Mouse (Mus musculus) megakaryocyte, embryonic 14.5 days (primary cell): ENCODE measurements at regions not wholly inside any gene's neighbourhood (a gene's known extent, or its start where the extent isn't known, plus 50 kb on each side); places are given as distances from the start of the nearest gene placed in this dataset.

Source experiments
- FLI1 ChIP-seq: IDR thresholded peaks from 2 replicates; pipeline ENCODE4 v1.6.1; 2012; ENCODE audit warnings: low read length, inconsistent platforms, mixed read lengths
- GATA1 ChIP-seq: IDR thresholded peaks from 3 replicates; pipeline ENCODE4 v1.6.1; 2012; ENCODE audit warnings: mixed read lengths, low read length, inconsistent platforms, borderline replicate concordance

DNA sequence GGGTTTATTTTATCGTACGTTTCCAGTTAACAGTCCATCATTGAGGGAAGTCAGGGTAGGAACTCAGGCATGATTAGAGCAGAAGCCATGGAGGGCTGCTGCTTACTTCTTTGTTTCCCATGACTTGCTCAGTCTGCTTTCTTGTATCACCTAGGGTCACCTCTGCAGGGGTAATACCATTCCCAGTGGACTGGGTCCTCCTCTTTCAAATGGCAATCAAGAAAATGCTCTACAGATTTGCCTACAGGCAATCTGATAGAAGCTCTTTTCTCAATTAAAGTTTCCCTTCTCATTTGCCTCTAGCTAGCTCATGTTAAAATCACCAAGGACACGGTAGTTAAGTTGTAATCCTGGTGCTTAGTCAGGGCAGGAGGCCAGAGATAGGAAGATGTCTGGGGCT, 72.5 kb upstream of the Mboat1 start:
- TF ChIP-seq GATA1 = no peak
- TF ChIP-seq FLI1 = no peak
